Mouse (Mus musculus) cerebellum, postnatal 10 days (tissue): ENCODE results near the gene Cep131.

ENCODE experiments used
- DNase-seq, 2 experiments: peaks; one replicate each; pipeline ENCODE4 v3.0.0; 2021; ENCODE audit warnings: mixed read lengths in 2 of 2

The Cep131 gene

GRCm38 (mm10) chr11:120049067-120049466 is 37.6 kb downstream of the Cep131 start:
- DNase-seq, result no peak

DNA sequence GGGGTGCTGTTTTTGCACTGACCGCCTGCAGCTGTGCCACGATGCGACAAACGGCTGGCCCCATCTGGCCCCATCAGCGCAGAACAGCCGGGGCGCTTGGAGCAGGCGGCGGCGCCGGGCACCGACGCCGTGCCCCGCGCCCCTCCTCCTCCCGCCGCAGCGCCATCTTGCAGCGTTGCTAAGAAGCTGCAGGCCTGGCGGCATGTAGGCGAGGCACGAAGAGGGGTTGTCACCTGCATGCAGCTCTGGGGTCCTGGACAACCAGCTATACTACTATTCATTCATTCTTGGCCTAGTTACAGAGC is 38.4 kb downstream of the Cep131 start:
- peak; percentile 88 to 90 for DNase-seq

DNA sequence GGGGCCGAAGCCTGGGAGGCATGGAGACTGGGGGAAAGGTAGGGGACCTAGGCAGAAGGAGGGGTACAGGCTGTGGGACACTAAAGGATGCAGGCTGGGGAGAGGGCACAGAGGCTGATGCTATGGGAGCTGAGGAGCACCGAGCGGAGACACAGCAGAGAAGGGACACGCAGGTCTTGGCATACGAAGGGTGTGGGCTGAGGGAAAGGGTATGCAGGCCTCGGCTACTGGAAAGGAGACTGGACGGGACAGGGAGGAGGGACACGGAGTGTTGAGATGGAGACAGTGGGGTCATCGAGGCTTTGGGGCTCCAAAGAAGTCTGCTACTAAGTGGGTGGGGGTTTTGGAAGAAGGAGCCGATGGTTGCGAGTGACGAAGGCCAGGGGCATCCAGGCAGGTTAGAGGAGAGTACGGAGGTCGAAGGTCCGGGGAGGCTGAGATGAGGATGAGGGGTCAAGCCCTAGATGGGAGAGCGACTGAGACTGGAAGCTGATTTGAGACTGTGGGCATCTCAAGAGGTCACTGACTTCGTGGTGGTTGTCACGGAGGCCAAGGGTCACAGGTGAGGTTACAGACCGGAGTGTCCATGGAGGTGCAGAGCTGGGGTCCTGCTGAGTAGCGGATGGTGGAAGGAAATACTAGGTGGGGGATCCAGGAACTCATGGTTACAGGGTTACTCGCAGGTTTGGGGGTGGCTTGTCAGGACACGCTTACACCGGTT is 38.9 kb downstream of the Cep131 start:
- peak; percentile 64 to 72 for DNase-seq

GRCm38 (mm10) chr11:120046553-120047191 is 40.0 kb downstream of the Cep131 start, which contains the start of gene Aatk:
Gene Aatk, minus strand, starts transcription at chr11:120047167.
- DNase-seq, result peak; percentile 75 to 78

DNA sequence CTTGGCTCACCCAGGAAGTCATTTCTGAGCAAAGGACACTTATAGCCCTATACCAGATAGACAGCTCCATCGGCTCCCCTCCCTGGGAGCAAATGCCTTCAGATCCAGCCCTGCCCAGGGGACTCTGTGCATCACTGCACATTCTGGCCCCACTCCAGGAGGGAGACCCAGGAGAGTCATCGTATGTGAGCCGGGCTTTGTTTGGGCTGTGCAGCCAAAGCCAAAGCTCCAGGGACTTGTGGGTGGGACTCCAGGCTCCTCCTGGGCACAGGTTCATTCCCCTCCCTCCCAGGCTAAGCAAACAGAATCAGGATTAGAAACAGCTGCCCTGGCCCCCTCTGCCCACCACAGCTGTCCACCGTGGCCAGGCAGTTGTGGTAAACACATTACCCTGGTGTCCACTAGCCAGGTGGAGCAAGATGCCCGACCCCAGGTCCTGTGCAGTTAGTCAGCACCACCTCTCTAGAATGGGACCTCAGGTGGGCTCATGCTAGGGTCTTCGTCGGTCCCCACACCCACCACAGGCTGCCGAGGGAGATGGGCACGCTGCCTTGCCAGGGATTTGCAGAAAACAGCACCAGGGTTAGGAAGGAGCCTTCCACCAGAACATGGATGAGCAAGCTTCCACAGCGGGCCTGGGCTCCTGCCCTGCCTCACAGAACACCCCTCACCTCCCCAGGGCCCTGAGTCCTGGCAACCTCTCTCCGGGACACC is 40.6 kb downstream of the Cep131 start:
- DNase-seq, result peak; percentile 83 to 84

GRCm38 (mm10) chr11:120045341-120045740 is 41.3 kb downstream of the Cep131 start:
- DNase-seq, result peak; percentile 45 to 50

GRCm38 (mm10) chr11:120042141-120042838 is 44.3 kb downstream of the Cep131 start:
- peak; percentile 74 to 75 for DNase-seq

DNA sequence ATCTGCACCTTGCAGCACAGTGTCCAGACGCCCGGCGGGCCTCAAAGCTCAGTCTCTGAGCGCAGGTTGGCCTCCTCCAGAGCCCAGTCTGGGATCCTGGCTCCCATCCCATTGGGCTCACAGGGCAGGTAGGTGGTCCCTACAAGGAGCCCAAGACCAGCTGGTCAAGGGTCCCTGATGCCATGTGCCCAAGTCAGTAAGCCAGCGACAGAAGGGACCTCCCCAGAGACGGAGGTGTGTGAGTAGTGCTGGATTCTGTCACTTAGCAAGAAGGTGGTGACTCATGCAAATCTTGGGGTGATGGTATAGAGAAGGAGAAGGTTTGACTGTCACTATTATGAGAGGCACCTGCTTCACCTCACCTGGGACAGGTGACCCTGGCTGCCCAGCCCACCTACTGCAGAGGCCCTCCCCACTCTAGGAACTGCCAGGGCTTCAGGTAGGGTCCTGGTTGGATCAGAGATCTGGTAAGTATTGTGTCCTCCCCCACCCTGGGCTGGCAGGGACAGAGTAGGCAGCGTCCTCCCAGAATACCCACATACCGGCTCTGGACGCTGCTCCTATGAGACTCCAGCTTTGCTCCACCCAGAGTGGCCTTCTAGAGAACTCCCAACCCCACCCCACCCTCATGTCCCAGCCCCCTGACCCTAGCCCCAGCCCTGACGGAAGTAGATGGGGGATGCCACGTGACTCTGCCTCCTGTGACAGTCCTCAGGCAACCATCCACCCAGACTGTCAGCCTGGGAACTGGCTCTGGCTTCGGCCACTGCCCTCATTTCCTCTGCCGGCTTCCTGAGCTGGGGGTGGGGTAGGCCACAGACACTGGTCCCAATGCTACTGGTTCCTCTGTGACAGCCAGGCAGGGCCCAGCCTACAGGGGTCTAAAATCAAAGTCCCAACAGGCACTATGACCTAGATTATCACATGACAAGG is 45.2 kb downstream of the Cep131 start:
- DNase-seq, result peak; percentile 76 to 80

- DNase-seq, result no peak
Observed at GRCm38 (mm10) chr11:120040440-120040839, 46.2 kb downstream of the Cep131 start.

DNA sequence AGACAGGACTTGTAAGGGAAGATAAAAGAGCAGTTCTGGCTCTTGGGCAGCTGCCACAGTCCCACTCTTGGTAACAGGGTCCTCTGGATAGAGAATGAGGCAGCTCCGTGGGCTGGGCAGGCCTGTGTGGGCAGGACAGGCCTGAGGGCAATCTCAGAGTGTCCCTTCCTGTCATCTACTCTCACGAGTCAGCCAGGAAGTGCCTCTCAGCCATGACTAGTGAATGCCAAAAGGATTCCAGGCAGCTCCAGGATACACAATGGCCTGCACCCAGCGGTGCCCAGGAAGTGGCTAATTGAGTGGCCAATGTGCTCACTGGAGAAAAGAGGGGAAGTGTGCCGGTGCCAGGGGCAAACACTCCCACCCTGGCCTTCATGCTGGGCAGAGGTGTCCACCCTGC is 47.0 kb downstream of the Cep131 start:
- DNase-seq, result peak in 1 of 2 experiments; percentile 50

GRCm38 (mm10) chr11:120034762-120035161 is 51.9 kb downstream of the Cep131 start:
- no peak for DNase-seq

GRCm38 (mm10) chr11:120034306-120034705 is 52.3 kb downstream of the Cep131 start:
- DNase-seq, result no peak

DNA sequence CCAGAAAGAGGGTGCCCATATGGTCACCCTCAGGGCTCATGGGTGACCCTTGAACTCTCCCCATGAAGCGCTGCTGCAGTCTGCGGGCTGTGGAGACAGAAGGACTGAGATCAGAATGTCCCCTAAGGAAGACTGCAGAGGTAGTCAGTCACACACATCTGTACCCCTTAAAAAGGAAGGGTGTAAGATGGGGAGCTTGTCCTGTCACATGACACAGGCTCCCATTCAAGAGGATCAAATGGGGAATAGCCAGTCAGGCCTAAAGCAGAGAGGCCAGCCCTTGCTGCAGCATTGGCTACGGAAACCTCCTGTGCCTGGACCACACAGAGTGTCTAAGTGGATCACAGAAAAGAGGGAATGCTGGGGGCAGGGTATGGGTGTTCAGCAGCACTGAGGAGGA is 53.2 kb downstream of the Cep131 start:
- DNase-seq, result peak in 1 of 2 experiments; percentile 26

- DNase-seq, result peak in 1 of 2 experiments; percentile 30
Observed at GRCm38 (mm10) chr11:120032052-120032451, 54.6 kb downstream of the Cep131 start.

DNA sequence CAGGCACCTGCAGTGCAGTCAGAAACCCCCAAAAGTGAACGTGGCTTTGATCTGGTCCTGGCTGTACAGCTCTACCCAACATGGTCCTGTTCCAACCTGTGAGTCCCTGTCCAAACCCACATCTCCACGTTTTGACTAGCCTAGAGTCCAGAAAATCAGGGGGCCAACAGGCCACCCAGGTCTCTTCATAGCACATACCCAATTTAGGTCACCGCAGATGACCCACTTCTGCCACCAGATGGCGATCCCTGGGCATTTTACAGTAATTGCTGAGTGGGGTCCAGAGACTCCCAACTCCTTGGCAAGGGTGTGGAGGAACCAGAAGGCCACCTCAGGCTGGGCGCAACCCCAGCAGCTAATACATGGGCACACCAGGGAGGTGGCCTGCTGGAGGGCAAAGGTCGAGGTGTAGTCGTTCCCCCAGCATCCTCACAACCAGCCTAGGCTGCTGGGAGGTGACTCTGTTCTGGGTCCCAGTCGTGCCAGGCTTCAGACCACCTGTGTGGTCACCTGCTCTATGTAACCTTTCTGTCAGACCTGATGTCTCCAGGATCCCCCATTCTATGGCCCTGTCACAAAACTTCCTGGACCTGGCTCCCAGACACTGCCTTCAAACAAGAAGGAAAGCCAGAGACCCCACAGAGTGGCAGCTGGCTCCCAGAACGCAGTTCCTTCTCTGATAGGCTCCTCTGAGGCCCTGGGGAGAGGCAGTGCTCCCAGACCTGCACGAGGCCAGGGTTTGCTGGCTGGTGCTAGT is 56.3 kb downstream of the Cep131 start:
- DNase-seq, result peak; percentile 90

DNA sequence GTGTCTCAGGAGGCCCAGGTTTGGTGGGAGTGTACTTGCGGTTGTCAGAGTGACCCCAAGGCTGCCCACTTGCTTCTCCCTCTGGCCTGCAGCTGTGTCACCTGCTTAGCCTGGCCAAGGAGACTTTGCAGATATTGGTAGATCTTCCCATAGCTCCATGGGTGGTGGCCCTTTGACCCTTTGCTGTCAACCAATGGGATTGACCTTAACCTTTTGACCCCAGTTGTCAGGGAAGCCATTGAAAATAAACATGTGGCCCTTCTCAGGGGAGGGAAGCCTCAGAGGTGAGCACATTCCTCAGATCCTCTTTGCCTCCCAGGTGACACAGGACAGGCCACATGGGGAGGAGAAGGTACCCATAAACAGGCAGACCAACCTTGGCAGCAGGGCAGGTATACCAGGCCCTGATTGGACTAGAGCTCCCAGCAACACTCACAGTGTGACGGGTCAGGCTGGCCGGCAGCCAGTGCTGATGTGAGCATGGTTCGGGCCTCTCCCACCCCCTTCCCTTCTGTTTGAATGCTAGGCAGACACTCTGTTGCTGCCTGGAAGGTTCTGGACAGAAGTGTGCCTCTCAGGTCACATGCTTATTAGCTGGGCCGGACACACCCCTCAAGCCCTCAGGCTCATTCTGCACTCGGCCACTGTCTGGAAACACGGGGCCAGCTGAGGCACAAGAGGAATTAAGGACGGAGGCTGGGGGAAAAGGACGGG is 57.0 kb downstream of the Cep131 start:
- peak; percentile 75 to 77 for DNase-seq

GRCm38 (mm10) chr11:120028319-120029092 is 58.1 kb downstream of the Cep131 start:
- no peak for DNase-seq

DNA sequence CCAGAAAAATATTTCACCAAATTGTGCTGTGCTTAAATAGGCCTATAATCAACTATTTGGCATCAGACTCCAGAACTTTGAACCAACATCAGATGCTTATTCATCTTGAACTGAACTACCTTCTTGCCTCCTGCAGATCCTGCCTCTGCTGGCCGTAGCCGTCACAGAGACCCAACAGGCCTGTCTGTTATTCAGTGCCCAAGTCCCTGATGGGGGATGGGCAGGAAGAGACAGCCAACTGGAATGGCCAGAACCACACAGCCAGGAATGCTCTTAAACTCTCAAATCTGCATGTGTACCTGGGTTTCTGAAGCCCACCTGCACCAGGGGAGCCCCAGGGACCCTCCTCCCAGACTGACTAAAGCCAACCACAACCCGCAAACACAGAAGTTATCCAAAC is 59.7 kb downstream of the Cep131 start:
- DNase-seq, result peak; percentile 65 to 67

GRCm38 (mm10) chr11:120022841-120023240 is 63.8 kb downstream of the Cep131 start:
- peak; percentile 82 to 87 for DNase-seq

GRCm38 (mm10) chr11:120022216-120022615 is 64.4 kb downstream of the Cep131 start:
- peak; percentile 72 to 81 for DNase-seq
